Mouse (Mus musculus) MEL (cell line): ENCODE measurements around the gene Akt1s1.

ENCODE experiments used
- CTCF ChIP-seq, 3 experiments: IDR thresholded peaks in 2 of 3; conservative IDR thresholded peaks in 1 of 3; 2 replicates each; pipeline ENCODE4 v1.5.1; 2011 to 2012; ENCODE audit warnings: low read length in 3 of 3, low read depth in 2 of 3, mild to moderate bottlenecking in 2 of 3, improper control_type of control experiment in 1 of 3, inconsistent platforms in 1 of 3, mixed read lengths in 1 of 3, moderate library complexity in 1 of 3; ENCODE audit not compliant: control insufficient read depth in 1 of 3, insufficient read depth in 1 of 3, poor library complexity in 1 of 3, severe bottlenecking in 1 of 3
- EP300 ChIP-seq, 2 experiments: IDR thresholded peaks; 2 replicates each; pipeline ENCODE4 v1.6.1; 2011; ENCODE audit warnings: improper control_type of control experiment in 2 of 2, low read length in 2 of 2, low read depth in 1 of 2, mild to moderate bottlenecking in 1 of 2
- ETS1 ChIP-seq: IDR thresholded peaks from 2 replicates; pipeline ENCODE4 v1.6.1; 2012; ENCODE audit warnings: low read depth, mild to moderate bottlenecking, inconsistent platforms, low read length, improper control_type of control experiment, moderate library complexity
- GATA1 ChIP-seq: IDR thresholded peaks from 2 replicates; pipeline ENCODE4 v1.6.1; 2011; ENCODE audit warnings: low read depth, low read length, improper control_type of control experiment
- MAX ChIP-seq: IDR thresholded peaks from 2 replicates; pipeline ENCODE4 v1.6.1; 2011; ENCODE audit warnings: low read length, improper control_type of control experiment
- MXI1 ChIP-seq: IDR thresholded peaks from 2 replicates; pipeline ENCODE4 v1.6.1; 2011; ENCODE audit warnings: mild to moderate bottlenecking, low read depth, low read length, improper control_type of control experiment
- MYB ChIP-seq: IDR thresholded peaks from 2 replicates; pipeline ENCODE4 v1.6.1; 2011; ENCODE audit warnings: mild to moderate bottlenecking, low read depth, low read length, improper control_type of control experiment
- POLR2A ChIP-seq, 2 experiments: IDR thresholded peaks; 2 replicates each; pipeline ENCODE4 v1.6.1; 2011 to 2012; ENCODE audit warnings: low read length in 2 of 2, mild to moderate bottlenecking in 2 of 2, control low read depth in 1 of 2, improper control_type of control experiment in 1 of 2, low read depth in 1 of 2, moderate library complexity in 1 of 2; ENCODE audit not compliant: control insufficient read depth in 1 of 2, insufficient read depth in 1 of 2, poor library complexity in 1 of 2
- RCOR1 ChIP-seq: IDR thresholded peaks from 2 replicates; pipeline ENCODE4 v1.6.1; 2012; ENCODE audit warnings: low read depth, mild to moderate bottlenecking, inconsistent platforms, low read length, improper control_type of control experiment
- SMC3 ChIP-seq: IDR thresholded peaks from 2 replicates; pipeline ENCODE4 v1.6.1; 2011; ENCODE audit warnings: low read depth, low read length, improper control_type of control experiment
- TCF12 ChIP-seq: IDR thresholded peaks from 2 replicates; pipeline ENCODE4 v1.6.1; 2014; ENCODE audit warnings: low read depth, mild to moderate bottlenecking, inconsistent platforms, low read length, improper control_type of control experiment, moderate library complexity

- no peak for TF ChIP-seq RCOR1
- TF ChIP-seq POLR2A (IDR thresholded peaks at IDR 0.05; ENCODE audit: control insufficient read depth in 1 of 2, insufficient read depth in 1 of 2, low read depth in 1 of 2, low read length in 2 of 2, poor library complexity in 1 of 2): peak; percentile 62 to 79; a peak in 3 of 4 replicates
- TF ChIP-seq MXI1: 0 out of 2 replicates have a peak, but pooled peaks have one; percentile 46
- no peak for TF ChIP-seq SMC3
- TF ChIP-seq TCF12: peak; percentile 25; the same call in 1 of the 2 replicates
- TF ChIP-seq EP300 (IDR thresholded peaks at IDR 0.05; ENCODE audit: low read depth in 1 of 2, low read length in 2 of 2): peak in 1 of 2 experiments; percentile 12; a peak in 1 of 4 replicates
- TF ChIP-seq ETS1: no peak
- TF ChIP-seq CTCF (IDR thresholded peaks at IDR 0.05 in 2 of 3, conservative IDR thresholded peaks at IDR 0.05 in 1 of 3; ENCODE audit: control insufficient read depth in 1 of 3, insufficient read depth in 1 of 3, low read depth in 2 of 3, low read length in 3 of 3, poor library complexity in 1 of 3, severe bottlenecking in 1 of 3): no peak
- TF ChIP-seq MYB: no peak
- TF ChIP-seq GATA1: no peak
- no peak for TF ChIP-seq MAX
Measured at GRCm38 (mm10) chr7:44857042-44857552, 8.3 kb downstream of the Akt1s1 start, which contains the start of gene Pnkp.
